Mouse (Mus musculus): Measurements from ENCODE around the gene Egfr. TPM values are rescaled to one million over a fixed set of nuclear protein-coding genes. Genes with fewer than 3 reads are reported as not detected.

Egfr gene
- polyA plus RNA-seq, 1 experiment from 2014 or later: 3.8 TPM

- no peak overlapping the region for H3K4me2 ChIP-seq (replicated peaks; ENCODE audit: low read depth, low read length)
- no peak overlapping the region for H3K4me3 ChIP-seq (ENCODE audit: low read depth, low read length)
- H3K27me3 ChIP-seq (ENCODE audit: control insufficient read depth, insufficient read depth, low read length): no peaks in the 10 kb centered on the region
- no peak overlapping the region for H3K9ac ChIP-seq (ENCODE audit: low read depth, low read length)
- H3K4me1 ChIP-seq (replicated peaks; ENCODE audit: control insufficient read depth, insufficient read depth, low read length): no peaks in the 10 kb centered on the region
- 81% methylated on average over 6 of the region's 6 CpGs for WGBS
- H3K27ac ChIP-seq (ENCODE audit: low read depth, low read length): no peak overlapping the region
- no peaks in the 10 kb centered on the region for H3K36me3 ChIP-seq (ENCODE audit: control insufficient read depth, insufficient read depth, low read length)
- no peak for DNase-seq (ENCODE audit: low spot score)
- H3K9me3 ChIP-seq (ENCODE audit: control insufficient read depth, low read length): no peaks in the 10 kb centered on the region
- ATAC-seq (ENCODE audit: low FRiP score): no peak
These were observed 43.5 kb downstream of the Egfr start for GRCm38 (mm10) chr11:16795513-16795912.

GRCm38 (mm10) chr11:16797456-16797855 lies 45.5 kb downstream of the Egfr start:
- Histone ChIP-seq H3K4me3 (ENCODE audit: low read depth, low read length) (no peak overlapping the region), H3K9me3 (ENCODE audit: control insufficient read depth, low read length) (no peaks in the 10 kb centered on the region), H3K4me2 (replicated peaks; ENCODE audit: low read depth, low read length) (no peak overlapping the region), H3K36me3 (ENCODE audit: control insufficient read depth, insufficient read depth, low read length) (no peaks in the 10 kb centered on the region), H3K27me3 (ENCODE audit: control insufficient read depth, insufficient read depth, low read length) (no peaks in the 10 kb centered on the region), H3K27ac (ENCODE audit: low read depth, low read length) (no peak overlapping the region), H3K9ac (ENCODE audit: low read depth, low read length) (no peak overlapping the region), H3K4me1 (replicated peaks; ENCODE audit: control insufficient read depth, insufficient read depth, low read length) (no peaks in the 10 kb centered on the region)
- 86% methylated on average over 3 of the region's 3 CpGs for WGBS
- DNase-seq (ENCODE audit: low spot score) (no peak), ATAC-seq (ENCODE audit: low FRiP score) (no peak)

GRCm38 (mm10) chr11:16798136-16798535 lies 46.1 kb downstream of the Egfr start:
- Histone ChIP-seq H3K9ac (ENCODE audit: low read depth, low read length) (no peak overlapping the region), H3K36me3 (ENCODE audit: control insufficient read depth, insufficient read depth, low read length) (no peaks in the 10 kb centered on the region), H3K27ac (ENCODE audit: low read depth, low read length) (no peak overlapping the region), H3K4me2 (replicated peaks; ENCODE audit: low read depth, low read length) (no peak overlapping the region), H3K4me1 (replicated peaks; ENCODE audit: control insufficient read depth, insufficient read depth, low read length) (no peaks in the 10 kb centered on the region), H3K9me3 (ENCODE audit: control insufficient read depth, low read length) (no peaks in the 10 kb centered on the region), H3K27me3 (ENCODE audit: control insufficient read depth, insufficient read depth, low read length) (no peaks in the 10 kb centered on the region), H3K4me3 (ENCODE audit: low read depth, low read length) (no peak overlapping the region)
- DNase-seq (ENCODE audit: low spot score) (no peak), ATAC-seq (ENCODE audit: low FRiP score) (no peak)

GRCm38 (mm10) chr11:16800507-16800906 lies 48.5 kb downstream of the Egfr start:
- no peaks in the 10 kb centered on the region for H3K27me3 ChIP-seq (ENCODE audit: control insufficient read depth, insufficient read depth, low read length)
- no peak for DNase-seq (ENCODE audit: low spot score)
- H3K36me3 ChIP-seq (ENCODE audit: control insufficient read depth, insufficient read depth, low read length): no peaks in the 10 kb centered on the region
- H3K4me3 ChIP-seq (ENCODE audit: low read depth, low read length): no peak overlapping the region
- ATAC-seq (ENCODE audit: low FRiP score): no peak
- no peak overlapping the region for H3K4me2 ChIP-seq (replicated peaks; ENCODE audit: low read depth, low read length)
- H3K4me1 ChIP-seq (replicated peaks; ENCODE audit: control insufficient read depth, insufficient read depth, low read length): no peaks in the 10 kb centered on the region
- no peaks in the 10 kb centered on the region for H3K9me3 ChIP-seq (ENCODE audit: control insufficient read depth, low read length)
- WGBS: 91% methylated on average over 6 of the region's 6 CpGs
- no peak overlapping the region for H3K9ac ChIP-seq (ENCODE audit: low read depth, low read length)
- H3K27ac ChIP-seq (ENCODE audit: low read depth, low read length): no peak overlapping the region

- Histone ChIP-seq H3K4me3 (ENCODE audit: low read depth, low read length) (no peak overlapping the region), H3K27ac (ENCODE audit: low read depth, low read length) (no peak overlapping the region), H3K36me3 (ENCODE audit: control insufficient read depth, insufficient read depth, low read length) (no peaks in the 10 kb centered on the region), H3K9me3 (ENCODE audit: control insufficient read depth, low read length) (no peaks in the 10 kb centered on the region), H3K27me3 (ENCODE audit: control insufficient read depth, insufficient read depth, low read length) (no peaks in the 10 kb centered on the region), H3K4me1 (replicated peaks; ENCODE audit: control insufficient read depth, insufficient read depth, low read length) (no peaks in the 10 kb centered on the region), H3K9ac (ENCODE audit: low read depth, low read length) (no peak overlapping the region), H3K4me2 (replicated peaks; ENCODE audit: low read depth, low read length) (no peak overlapping the region)
- no peak for DNase-seq (ENCODE audit: low spot score)
- WGBS: 94% methylated on average over 1 of the region's 1 CpGs
- no peak for ATAC-seq (ENCODE audit: low FRiP score)
These were observed 50.7 kb downstream of the Egfr start for GRCm38 (mm10) chr11:16802668-16803067.

- DNase-seq (ENCODE audit: low spot score): no peak
- WGBS: 93% methylated on average over 2 of the region's 2 CpGs
- H3K4me1 ChIP-seq (replicated peaks; ENCODE audit: control insufficient read depth, insufficient read depth, low read length): no peaks in the 10 kb centered on the region
These were observed 52.0 kb downstream of the Egfr start for GRCm38 (mm10) chr11:16804016-16804415.

GRCm38 (mm10) chr11:16805886-16806285 lies 53.9 kb downstream of the Egfr start:
- H3K4me3 ChIP-seq (ENCODE audit: low read depth, low read length): no peak overlapping the region
- ATAC-seq (ENCODE audit: low FRiP score) (no peak), DNase-seq (ENCODE audit: low spot score) (no peak)
- H3K36me3 ChIP-seq (ENCODE audit: control insufficient read depth, insufficient read depth, low read length): no peaks in the 10 kb centered on the region
- WGBS: 91% methylated on average over 4 of the region's 4 CpGs
- H3K9me3 ChIP-seq (ENCODE audit: control insufficient read depth, low read length): no peaks in the 10 kb centered on the region
- no peaks in the 10 kb centered on the region for H3K27me3 ChIP-seq (ENCODE audit: control insufficient read depth, insufficient read depth, low read length)
- no peaks in the 10 kb centered on the region for H3K4me1 ChIP-seq (replicated peaks; ENCODE audit: control insufficient read depth, insufficient read depth, low read length)
- H3K9ac ChIP-seq (ENCODE audit: low read depth, low read length): no peak overlapping the region
- H3K4me2 ChIP-seq (replicated peaks; ENCODE audit: low read depth, low read length): no peak overlapping the region
- H3K27ac ChIP-seq (ENCODE audit: low read depth, low read length): no peak overlapping the region

More at GRCm38 (mm10) chr11:16804016-16804415, 52.0 kb downstream of the Egfr start:
- H3K27me3 ChIP-seq (ENCODE audit: control insufficient read depth, insufficient read depth, low read length): no peaks in the 10 kb centered on the region
- no peaks in the 10 kb centered on the region for H3K36me3 ChIP-seq (ENCODE audit: control insufficient read depth, insufficient read depth, low read length)
- no peak overlapping the region for H3K27ac ChIP-seq (ENCODE audit: low read depth, low read length)
- no peak for ATAC-seq (ENCODE audit: low FRiP score)
- H3K4me2 ChIP-seq (replicated peaks; ENCODE audit: low read depth, low read length): no peak overlapping the region
- H3K4me3 ChIP-seq (ENCODE audit: low read depth, low read length): no peak overlapping the region
- no peak overlapping the region for H3K9ac ChIP-seq (ENCODE audit: low read depth, low read length)
- no peaks in the 10 kb centered on the region for H3K9me3 ChIP-seq (ENCODE audit: control insufficient read depth, low read length)

GRCm38 (mm10) chr11:16809161-16809967 lies 57.4 kb downstream of the Egfr start:
- ATAC-seq (ENCODE audit: low FRiP score) (no peak), DNase-seq (ENCODE audit: low spot score) (no peak)
- Histone ChIP-seq H3K9me3 (ENCODE audit: control insufficient read depth, low read length) (no peaks in the 10 kb centered on the region), H3K4me2 (replicated peaks; ENCODE audit: low read depth, low read length) (no peak overlapping the region), H3K27me3 (ENCODE audit: control insufficient read depth, insufficient read depth, low read length) (no peaks in the 10 kb centered on the region), H3K4me1 (replicated peaks; ENCODE audit: control insufficient read depth, insufficient read depth, low read length) (no peaks in the 10 kb centered on the region), H3K27ac (ENCODE audit: low read depth, low read length) (no peak overlapping the region), H3K9ac (ENCODE audit: low read depth, low read length) (no peak overlapping the region), H3K4me3 (ENCODE audit: low read depth, low read length) (no peak overlapping the region), H3K36me3 (ENCODE audit: control insufficient read depth, insufficient read depth, low read length) (no peaks in the 10 kb centered on the region)
- 84% methylated on average over 9 of the region's 9 CpGs for WGBS

GRCm38 (mm10) chr11:16810086-16810485 lies 58.1 kb downstream of the Egfr start:
- no peak overlapping the region for H3K9ac ChIP-seq (ENCODE audit: low read depth, low read length)
- no peak overlapping the region for H3K27ac ChIP-seq (ENCODE audit: low read depth, low read length)
- ATAC-seq (ENCODE audit: low FRiP score) (no peak), DNase-seq (ENCODE audit: low spot score) (no peak)
- H3K4me1 ChIP-seq (replicated peaks; ENCODE audit: control insufficient read depth, insufficient read depth, low read length): no peaks in the 10 kb centered on the region
- no peak overlapping the region for H3K4me2 ChIP-seq (replicated peaks; ENCODE audit: low read depth, low read length)
- no peak overlapping the region for H3K4me3 ChIP-seq (ENCODE audit: low read depth, low read length)
- no peaks in the 10 kb centered on the region for H3K27me3 ChIP-seq (ENCODE audit: control insufficient read depth, insufficient read depth, low read length)
- H3K36me3 ChIP-seq (ENCODE audit: control insufficient read depth, insufficient read depth, low read length): no peaks in the 10 kb centered on the region
- H3K9me3 ChIP-seq (ENCODE audit: control insufficient read depth, low read length): no peaks in the 10 kb centered on the region
- 93% methylated on average over 3 of the region's 3 CpGs for WGBS

Measured in hindbrain, embryonic 11.5 days (tissue).